Mouse (Mus musculus): ENCODE results near the gene Wdr1. TPM values are rescaled to one million over a fixed set of nuclear protein-coding genes. Genes with fewer than 3 reads are reported as not detected.

Gene Wdr1
- total RNA-seq, 2 experiments from 2014 or later = 129 to 137 TPM

GRCm38 (mm10) chr5:38476861-38477565 lies 86.0 kb downstream of the Wdr1 start:
- no peak for DNase-seq (ENCODE audit: low spot score)
- intact Hi-C loops (cut with DNase I) = no loop called here

Other genes starting within 250 kb of the Wdr1 start
- gene Drd5, start 243.9 kb downstream of the Wdr1 start, total RNA-seq (2021) = not detected
- gene Slc2a9, start 60.1 kb downstream of the Wdr1 start, total RNA-seq (2021) = 1 to 10 TPM; 1.1 to 1.6 TPM
- gene Zfp518b, start 121.6 kb upstream of the Wdr1 start, total RNA-seq (2021) = 1 to 10 TPM; 4.9 to 5.1 TPM